Mouse (Mus musculus): ENCODE measurements at regions not wholly inside any gene's neighbourhood (a gene's known extent, or its start where the extent isn't known, plus 50 kb on each side); places are given as distances from the start of the nearest gene placed in this dataset.

- no peak for ATAC-seq (replicated peaks)
- Histone ChIP-seq H3K9ac (no peak overlapping the region), H3K9me3 (no peaks in the 10 kb centered on the region), H3K27ac (no peak overlapping the region), H3K36me3 (replicated peaks) (no peaks in the 10 kb centered on the region), H3K4me2 (no peak overlapping the region), H3K27me3 (replicated peaks) (no peaks in the 10 kb centered on the region), H3K4me1 (no peaks in the 10 kb centered on the region), H3K4me3 (no peak overlapping the region)
Observed at GRCm38 (mm10) chr3:31374061-31374460, 63.9 kb upstream of the Slc7a14 start.

- 75% methylated on average over 2 of the region's 2 CpGs for WGBS
- Histone ChIP-seq H3K4me3 (no peak overlapping the region), H3K27me3 (replicated peaks) (no peaks in the 10 kb centered on the region), H3K36me3 (replicated peaks) (no peaks in the 10 kb centered on the region), H3K4me1 (no peaks in the 10 kb centered on the region), H3K4me2 (no peak overlapping the region), H3K27ac (0 out of 2 replicates have a peak overlapping the region, but pooled peaks have one; percentile 3), H3K9me3 (no peaks in the 10 kb centered on the region), H3K9ac (no peak overlapping the region)
- ATAC-seq (replicated peaks), result no peak
Observed at GRCm38 (mm10) chr3:31368259-31368658, 58.1 kb upstream of the Slc7a14 start.

Measured in midbrain, embryonic 15.5 days (tissue).